Mouse (Mus musculus) liver, postnatal 0 days (tissue): Measurements from ENCODE around the gene Aldh1l1. TPM values are rescaled to one million over a fixed set of nuclear protein-coding genes. Genes with fewer than 3 reads are reported as not detected.

Source experiments
- ATAC-seq: fragments of 200-750 bp; cut with Nextera tagmentation; 2 replicates; pipeline ENCODE4 v1.8.0; 2017; ENCODE audit warnings: mild to moderate bottlenecking, moderate library complexity
- DNase-seq: peaks from one replicate; pipeline ENCODE4 v3.0.0-alpha.2; 2016
- H3K27ac ChIP-seq: fragments of 300-500 bp; sonication (generic); 2 replicates; pipeline ENCODE4 v1.5.1; 2014; ENCODE audit warnings: antibody characterized with exemption, moderate library complexity, mild to moderate bottlenecking, low read depth
- H3K27me3 ChIP-seq: fragments of 300-500 bp; sonication (generic); 2 replicates; pipeline ENCODE4 v1.6.1; 2014; ENCODE audit warnings: low read length, control low read depth, mixed read lengths; ENCODE audit not compliant: insufficient read depth
- H3K36me3 ChIP-seq: fragments of 300-500 bp; sonication (generic); replicated peaks from 2 replicates; pipeline ENCODE4 v1.6.1; 2014; ENCODE audit warnings: mild to moderate bottlenecking, control low read depth, low read length, moderate library complexity, mixed read lengths; ENCODE audit not compliant: insufficient read depth
- H3K4me1 ChIP-seq: fragments of 300-500 bp; sonication (generic); 2 replicates; pipeline ENCODE4 v1.6.1; 2014; ENCODE audit warnings: antibody characterized with exemption, mild to moderate bottlenecking, control low read depth; ENCODE audit not compliant: insufficient read depth
- H3K4me2 ChIP-seq: fragments of 300-500 bp; sonication (generic); 2 replicates; pipeline ENCODE4 v1.6.1; 2014; ENCODE audit warnings: low read depth, mild to moderate bottlenecking, low read length, moderate library complexity, mixed read lengths
- H3K4me3 ChIP-seq: fragments of 300-500 bp; sonication (generic); 2 replicates; pipeline ENCODE4 v1.5.1; 2014; ENCODE audit warnings: low read depth, low read length
- H3K9ac ChIP-seq: fragments of 300-500 bp; sonication (generic); replicated peaks from 2 replicates; pipeline ENCODE4 v1.6.1; 2014; ENCODE audit warnings: mild to moderate bottlenecking, moderate library complexity
- H3K9me3 ChIP-seq: fragments of 300-500 bp; sonication (generic); 2 replicates; pipeline ENCODE4 v1.6.1; 2016; ENCODE audit warnings: mild to moderate bottlenecking, control low read depth, low read length, mixed read lengths
- CTCF ChIP-seq: sonication (generic); IDR thresholded peaks from 2 replicates; pipeline ENCODE4 v1.5.1; 2016; ENCODE audit warnings: antibody characterized with exemption, low read depth
- EP300 ChIP-seq: IDR thresholded peaks from 2 replicates; pipeline ENCODE4 v1.6.1; 2016; ENCODE audit warnings: antibody characterized with exemption, low read depth, mild to moderate bottlenecking
- whole genome bisulfite sequencing: fragments of 180-500 bp; shearing (Covaris S2); extraction: QIAGEN DNeasy Blood & Tissue Kit; methylation state at CpG from one replicate; pipeline ENCODE4 v1.1.7; 2014; ENCODE audit not compliant: insufficient replicate concordance; 5-methylcytosine and 5-hydroxymethylcytosine counted together
- polyA plus RNA-seq: library from polyadenylated mRNA; unstranded; fragments of >200 nt; fragmentation: Nextera tagmentation; extraction: Ambion mirVana; gene quantifications from 2 replicates; pipeline ENCODE4 v1.2.1, GENCODE M21; 2015

Aldh1l1 gene
- polyA plus RNA-seq, 1 experiment from 2014 or later = 114 TPM

DNA sequence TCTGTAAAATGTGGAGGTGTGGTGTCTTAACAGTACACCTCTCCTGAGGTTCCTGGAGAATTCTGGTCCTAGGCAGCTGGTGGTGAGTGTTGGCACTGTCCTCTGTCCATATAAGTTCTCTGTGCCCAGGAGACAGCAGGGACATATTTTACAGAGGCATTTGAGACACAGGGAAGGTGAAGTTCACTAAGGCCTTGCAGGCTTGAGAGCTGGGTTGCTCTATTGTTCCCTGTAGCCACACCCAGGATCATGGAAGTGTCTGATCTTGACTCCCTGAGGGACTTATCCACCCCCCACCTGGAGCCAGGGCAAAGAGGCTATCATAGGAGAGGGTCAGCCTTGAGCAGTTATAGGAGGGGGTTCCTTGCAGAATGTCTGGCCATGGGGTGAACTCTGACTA, 65.0 kb downstream of the Aldh1l1 start:
- Histone ChIP-seq H3K4me1 (peaks cover 11% of the 10 kb centered on the region; the same call in 1 of the 2 replicates), H3K27ac (peak overlapping the region; percentile 91), H3K9ac (peak overlapping the region; percentile 71), H3K9me3 (no peaks in the 10 kb centered on the region), H3K36me3 (no peaks in the 10 kb centered on the region), H3K4me2 (peak overlapping the region; percentile 66), H3K27me3 (no peaks in the 10 kb centered on the region), H3K4me3 (peak overlapping the region; percentile 48)
- no peak for DNase-seq
- no peak for ATAC-seq
- TF ChIP-seq CTCF (no peak), EP300 (no peak)

DNA sequence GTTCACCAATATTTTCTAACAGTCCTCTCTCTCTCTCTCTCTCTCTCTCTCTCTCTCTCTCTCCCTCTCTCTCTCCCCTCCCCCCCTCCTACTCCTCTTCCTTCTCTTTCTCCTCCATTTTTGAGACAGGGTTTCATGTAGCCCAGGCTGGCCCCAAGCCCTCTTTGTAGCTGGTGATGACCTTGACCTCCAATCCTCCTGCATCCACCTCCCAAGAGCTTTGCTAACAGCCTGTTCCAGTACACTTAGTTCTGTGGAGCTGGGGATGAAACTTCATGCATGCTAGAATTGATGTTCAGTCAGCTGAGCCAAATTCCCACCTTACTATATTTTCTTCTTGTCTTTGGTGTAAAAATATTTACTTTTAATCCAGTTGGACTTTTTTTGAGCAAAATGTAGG, 67.0 kb downstream of the Aldh1l1 start:
- H3K4me2 ChIP-seq = peak overlapping the region; percentile 66
- H3K9me3 ChIP-seq = no peaks in the 10 kb centered on the region
- peak overlapping the region; percentile 71; the same call in 1 of the 2 replicates for H3K9ac ChIP-seq
- H3K4me1 ChIP-seq = peaks cover 11% of the 10 kb centered on the region
- H3K27me3 ChIP-seq = no peaks in the 10 kb centered on the region
- peak overlapping the region; percentile 48 for H3K4me3 ChIP-seq
- ATAC-seq = peak; percentile 11; the same call in 1 of the 2 replicates
- no peak for DNase-seq
- TF ChIP-seq CTCF = no peak
- TF ChIP-seq EP300 = peak; percentile 31; the same call in 1 of the 2 replicates
- peak overlapping the region; percentile 70 for H3K27ac ChIP-seq
- no peaks in the 10 kb centered on the region for H3K36me3 ChIP-seq

DNA sequence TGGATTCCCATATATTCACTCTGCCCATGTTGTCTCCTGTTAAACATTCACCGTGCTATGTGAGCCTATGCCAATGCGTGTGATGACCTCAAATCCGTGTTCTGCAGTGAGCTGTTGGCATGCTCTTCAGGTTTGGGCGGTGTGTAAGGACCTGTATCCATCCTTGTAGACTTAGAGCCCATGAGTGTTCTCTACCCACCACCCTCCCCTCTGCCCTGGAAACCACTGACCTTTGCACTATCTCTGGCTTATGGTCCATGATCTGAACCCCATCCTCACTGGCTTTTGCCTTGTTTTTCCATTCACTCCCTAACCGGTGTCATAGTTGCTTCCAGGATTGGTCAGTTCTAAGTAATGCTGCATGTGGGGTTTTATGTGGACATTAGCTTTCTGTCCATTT, 67.5 kb downstream of the Aldh1l1 start:
- peak overlapping the region; percentile 70 for H3K27ac ChIP-seq
- TF ChIP-seq CTCF (no peak), EP300 (0 out of 2 replicates have a peak, but pooled peaks have one; percentile 8)
- 65% methylated on average over 5 of the region's 5 CpGs for WGBS

DNA sequence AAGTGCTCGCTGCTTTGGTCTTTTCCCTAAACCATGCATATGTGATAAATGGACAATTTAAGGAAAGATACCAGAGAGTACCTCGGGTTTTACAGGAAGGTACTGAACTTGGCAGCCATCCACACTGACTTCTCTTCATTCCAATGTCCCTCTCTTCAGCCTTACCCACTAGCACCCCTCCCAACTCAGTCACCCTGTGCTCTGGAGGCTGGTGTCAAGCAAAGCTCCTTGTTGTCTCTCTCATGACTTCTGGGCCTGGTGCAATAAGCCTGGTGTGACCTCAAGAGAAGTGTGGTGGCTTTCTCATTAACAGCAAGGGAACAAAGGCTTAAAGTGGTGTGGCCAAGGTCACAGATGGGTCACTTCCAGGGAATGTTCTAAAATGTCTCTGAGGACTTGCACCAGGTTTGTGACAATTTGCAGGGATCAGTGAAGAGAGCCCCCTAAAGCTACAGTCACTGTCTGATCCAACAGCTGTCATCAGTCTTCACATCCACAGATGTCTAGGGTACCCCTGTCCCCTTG, 70.4 kb downstream of the Aldh1l1 start:
- Histone ChIP-seq H3K4me2 (peak overlapping the region; percentile 31; the same call in 1 of the 2 replicates), H3K4me3 (no peak overlapping the region), H3K4me1 (peaks cover 9% of the 10 kb centered on the region), H3K9ac (0 out of 2 replicates have a peak overlapping the region, but pooled peaks have one; percentile 3), H3K27ac (peak overlapping the region; percentile 68; the same call in 1 of the 2 replicates), H3K36me3 (peaks cover 7% of the 10 kb centered on the region), H3K27me3 (no peaks in the 10 kb centered on the region), H3K9me3 (no peaks in the 10 kb centered on the region)
- ATAC-seq (no peak), DNase-seq (no peak)
- WGBS = 48% methylated on average over 2 of the region's 2 CpGs
- TF ChIP-seq CTCF (no peak), EP300 (no peak)

More for the DNA sequence above, 67.5 kb downstream of the Aldh1l1 start:
- DNase-seq (peak; percentile 54), ATAC-seq (peak; percentile 71)
- Histone ChIP-seq H3K9me3 (no peaks in the 10 kb centered on the region), H3K4me2 (no peak overlapping the region), H3K27me3 (no peaks in the 10 kb centered on the region), H3K36me3 (no peaks in the 10 kb centered on the region), H3K4me1 (peaks cover 11% of the 10 kb centered on the region), H3K9ac (no peak overlapping the region), H3K4me3 (no peak overlapping the region)

DNA sequence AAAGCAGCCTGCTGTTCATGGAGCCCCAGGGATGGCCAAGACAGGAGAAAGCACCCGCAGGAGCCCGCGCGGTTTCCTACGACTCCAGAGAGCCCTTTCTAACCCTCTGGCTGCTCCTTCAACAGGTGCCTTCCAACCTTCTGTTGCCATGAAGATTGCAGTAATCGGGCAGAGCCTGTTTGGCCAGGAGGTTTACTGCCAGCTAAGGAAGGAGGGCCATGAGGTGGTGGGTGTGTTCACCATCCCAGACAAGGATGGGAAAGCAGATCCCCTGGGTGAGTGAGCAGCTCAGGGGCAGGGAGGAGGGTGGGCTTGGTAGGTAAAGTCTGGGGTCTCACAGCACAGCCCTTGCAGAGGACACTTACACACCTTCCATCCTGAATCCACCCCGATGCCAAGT, 70.8 kb downstream of the Aldh1l1 start:
- H3K27ac ChIP-seq = peak overlapping the region; percentile 68; the same call in 1 of the 2 replicates
- no peak overlapping the region for H3K9ac ChIP-seq
- ATAC-seq (no peak), DNase-seq (no peak)
- 82% methylated on average over 7 of the region's 7 CpGs for WGBS
- H3K4me3 ChIP-seq = no peak overlapping the region
- no peaks in the 10 kb centered on the region for H3K9me3 ChIP-seq
- peaks cover 9% of the 10 kb centered on the region for H3K36me3 ChIP-seq
- peaks cover 9% of the 10 kb centered on the region for H3K4me1 ChIP-seq
- no peak overlapping the region for H3K4me2 ChIP-seq
- TF ChIP-seq CTCF (no peak), EP300 (no peak)
- H3K27me3 ChIP-seq = no peaks in the 10 kb centered on the region

DNA sequence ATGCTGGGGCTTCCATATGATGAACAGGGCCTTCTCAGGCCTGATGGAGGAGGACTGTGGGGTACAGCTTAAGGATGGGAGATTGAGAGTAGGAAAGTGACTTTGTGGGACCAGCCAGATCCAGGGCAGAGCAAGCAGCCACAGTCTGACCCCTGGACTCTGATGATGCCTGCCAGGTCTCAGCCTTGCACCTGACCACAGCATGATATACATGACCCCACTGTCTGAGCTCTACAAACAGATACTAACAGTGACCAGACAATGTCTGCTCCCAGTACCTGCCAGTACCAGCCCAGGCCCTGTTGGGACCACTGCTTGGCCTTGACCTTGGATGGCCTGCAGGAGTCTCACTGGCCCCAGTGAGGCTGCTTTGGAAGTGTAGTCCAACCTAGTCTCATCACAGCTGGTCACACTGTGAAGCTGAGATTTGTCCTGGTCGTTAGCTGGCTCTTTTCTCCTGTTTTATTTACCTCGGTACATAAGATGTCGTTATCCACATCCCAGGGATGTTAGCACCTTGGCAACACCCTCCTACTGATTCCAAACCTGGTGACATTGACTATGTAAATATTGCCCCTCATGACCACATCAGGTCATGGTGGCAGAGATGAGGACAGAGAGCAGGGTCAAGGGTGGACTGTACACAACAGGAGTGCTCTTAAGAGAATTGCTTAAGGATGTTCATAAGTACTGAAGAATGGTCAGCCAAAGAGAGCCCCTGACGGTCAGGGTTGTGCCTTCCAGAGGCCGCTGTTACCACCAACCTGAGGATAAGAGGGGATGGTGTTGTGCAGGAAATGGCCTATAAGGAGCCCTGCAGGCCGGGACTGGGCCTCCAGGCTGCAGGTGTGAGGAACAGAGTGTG, 71.8 kb downstream of the Aldh1l1 start:
- Histone ChIP-seq H3K4me3 (no peak overlapping the region), H3K4me1 (peaks cover 9% of the 10 kb centered on the region), H3K9me3 (no peaks in the 10 kb centered on the region), H3K9ac (0 out of 2 replicates have a peak overlapping the region, but pooled peaks have one; percentile 16), H3K4me2 (no peak overlapping the region), H3K36me3 (peaks cover 14% of the 10 kb centered on the region), H3K27me3 (no peaks in the 10 kb centered on the region), H3K27ac (peak overlapping the region; percentile 68)
- DNase-seq (no peak), ATAC-seq (peak; percentile 53)
- TF ChIP-seq CTCF (no peak), EP300 (no peak)
- WGBS = 56% methylated on average over 6 of the region's 6 CpGs
